ENCODE assay signal across 8 mouse cellular contexts in the genomic region with DNA sequence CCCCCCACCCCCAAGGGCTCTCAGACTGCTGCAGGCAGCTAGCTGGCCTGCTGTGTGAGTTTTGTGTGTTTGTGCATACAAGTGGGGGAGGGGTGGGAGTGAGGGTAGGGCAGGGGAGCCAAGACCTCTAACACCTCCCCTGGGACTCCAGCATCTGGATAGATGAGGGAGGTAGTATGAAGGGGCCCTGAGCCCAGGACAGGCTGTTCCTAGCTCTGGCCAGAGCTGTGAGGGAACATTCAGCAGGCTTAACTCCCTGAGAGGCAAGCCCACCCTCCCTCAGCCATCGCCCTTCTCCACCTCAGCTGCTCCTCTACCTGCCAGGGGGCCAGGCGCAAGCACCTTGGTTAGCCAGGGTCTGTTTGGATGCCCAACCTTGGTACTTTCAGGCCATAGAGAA. TPM values are rescaled to one million over a fixed set of nuclear protein-coding genes. Genes with fewer than 3 reads are reported as not detected.
DNase-seq lines count a peak whose midpoint lies in the region; ATAC-seq lines count a peak whose summit lies in the region.

No protein-coding gene starts in this region.

- peak overlapping the region; percentile 19; the same call in 1 of the 2 replicates for H3K9ac ChIP-seq in hindbrain, embryonic 13.5 days
- no peak overlapping the region for H3K9ac ChIP-seq in hindbrain, embryonic 14.5 days
- no peak overlapping the region for H3K9ac ChIP-seq in limb, embryonic 15.5 days
- no peak overlapping the region for H3K9ac ChIP-seq in forebrain, embryonic 13.5 days

- H3K4me1 ChIP-seq in hindbrain, embryonic 13.5 days (replicated peaks): peaks cover 32% of the 10 kb centered on the region
- H3K4me1 ChIP-seq in hindbrain, embryonic 14.5 days (replicated peaks; ENCODE audit: control insufficient read depth, insufficient read depth, low read length): no peaks in the 10 kb centered on the region; the same call in 1 of the 2 replicates
- H3K4me1 ChIP-seq in brown adipose tissue, adult 24 weeks (ENCODE audit: control insufficient read depth, insufficient read depth, insufficient read length, low read length): peaks cover 13% of the 10 kb centered on the region
- peaks cover 44% of the 10 kb centered on the region for H3K4me1 ChIP-seq in limb, embryonic 15.5 days
- peaks cover 3% of the 10 kb centered on the region; the same call in 1 of the 2 replicates for H3K4me1 ChIP-seq in forebrain, embryonic 13.5 days

- H3K27me3 ChIP-seq in hindbrain, embryonic 13.5 days: no peaks in the 10 kb centered on the region
- H3K27me3 ChIP-seq in hindbrain, embryonic 14.5 days (ENCODE audit: control insufficient read depth, insufficient read depth, low read length): no peaks in the 10 kb centered on the region
- H3K27me3 ChIP-seq in limb, embryonic 15.5 days: no peaks in the 10 kb centered on the region
- no peaks in the 10 kb centered on the region for H3K27me3 ChIP-seq in forebrain, embryonic 13.5 days

- no peak overlapping the region for H3K27ac ChIP-seq in hindbrain, embryonic 13.5 days
- H3K27ac ChIP-seq in hindbrain, embryonic 14.5 days: no peak overlapping the region
- peak overlapping the region; percentile 80 for H3K27ac ChIP-seq in brown adipose tissue, adult 24 weeks (replicated peaks; ENCODE audit: low read depth, low read length)
- H3K27ac ChIP-seq in limb, embryonic 15.5 days: peak overlapping the region; percentile 75
- no peak overlapping the region for H3K27ac ChIP-seq in forebrain, embryonic 13.5 days

- no peaks in the 10 kb centered on the region for H3K9me3 ChIP-seq in hindbrain, embryonic 13.5 days
- H3K9me3 ChIP-seq in hindbrain, embryonic 14.5 days (ENCODE audit: control insufficient read depth, low read length): no peaks in the 10 kb centered on the region
- H3K9me3 ChIP-seq in limb, embryonic 15.5 days: no peaks in the 10 kb centered on the region
- H3K9me3 ChIP-seq in forebrain, embryonic 13.5 days (replicated peaks): no peaks in the 10 kb centered on the region

- no peak overlapping the region for H3K4me3 ChIP-seq in hindbrain, embryonic 13.5 days
- no peak overlapping the region for H3K4me3 ChIP-seq in hindbrain, embryonic 14.5 days (replicated peaks; ENCODE audit: low read length)
- no peak overlapping the region for H3K4me3 ChIP-seq in brown adipose tissue, adult 24 weeks (ENCODE audit: insufficient read depth, low read depth, low read length)
- H3K4me3 ChIP-seq in limb, embryonic 15.5 days: no peak overlapping the region
- H3K4me3 ChIP-seq in forebrain, embryonic 13.5 days: no peak overlapping the region

- H3K4me2 ChIP-seq in hindbrain, embryonic 13.5 days: no peak overlapping the region
- H3K4me2 ChIP-seq in hindbrain, embryonic 14.5 days (replicated peaks): no peak overlapping the region
- H3K4me2 ChIP-seq in limb, embryonic 15.5 days: no peak overlapping the region
- H3K4me2 ChIP-seq in forebrain, embryonic 13.5 days: no peak overlapping the region

- 82% methylated on average over 2 of the region's 2 CpGs for WGBS in hindbrain, embryonic 13.5 days
- 90% methylated on average over 2 of the region's 2 CpGs for WGBS in hindbrain, embryonic 14.5 days
- WGBS in limb, embryonic 15.5 days: 70% methylated on average over 2 of the region's 2 CpGs
- WGBS in forebrain, embryonic 13.5 days: 91% methylated on average over 2 of the region's 2 CpGs

- no peak for ATAC-seq in hindbrain, embryonic 13.5 days (ENCODE audit: low FRiP score)
- ATAC-seq in hindbrain, embryonic 14.5 days (ENCODE audit: low FRiP score): no peak
- ATAC-seq in limb, embryonic 15.5 days (ENCODE audit: insufficient number of reproducible peaks, low FRiP score, low TSS enrichment, low read depth): no peak
- no peak for ATAC-seq in forebrain, embryonic 13.5 days

- no peak for DNase-seq in hindbrain, embryonic 14.5 days (ENCODE audit: low spot score)
- DNase-seq in heart, adult 9 months (ENCODE audit: low spot score in 2 of 2): peak; percentile 56 to 84
- no peak for DNase-seq in natural killer cell, adult 2 months (ENCODE audit: low spot score in 2 of 2)
- DNase-seq in right cerebral cortex, adult 18-20 months: no peak

- H3K36me3 ChIP-seq in hindbrain, embryonic 13.5 days: no peaks in the 10 kb centered on the region
- no peaks in the 10 kb centered on the region for H3K36me3 ChIP-seq in hindbrain, embryonic 14.5 days (replicated peaks; ENCODE audit: control insufficient read depth, insufficient read depth)
- no peaks in the 10 kb centered on the region for H3K36me3 ChIP-seq in limb, embryonic 15.5 days
- no peaks in the 10 kb centered on the region for H3K36me3 ChIP-seq in forebrain, embryonic 13.5 days (ENCODE audit: poor library complexity, severe bottlenecking)

RNA-seq across cellular contexts. Expression of gene Ppif, which starts 15.0 kb away (rescaled TPM):
- 28.0 and 32.0 TPM in 2 replicates for polyA plus RNA-seq in hindbrain, embryonic 13.5 days (2015; fragmentation: Nextera tagmentation; extraction: Ambion mirVana)
- polyA plus RNA-seq in hindbrain, embryonic 14.5 days (2014; fragmentation: Nextera tagmentation; extraction: Ambion mirVana): 29.5 and 31.8 TPM in 2 replicates
- 67.7 and 79.0 TPM in 2 replicates for polyA plus RNA-seq in brown adipose tissue, adult 24 weeks (2012; ENCODE audit: insufficient read depth, insufficient read length, missing spikeins)
- 26.4 and 32.1 TPM in 2 replicates for polyA plus RNA-seq in limb, embryonic 15.5 days (2015; fragmentation: Nextera tagmentation; extraction: Ambion mirVana)
- 22.8 and 29.5 TPM in 2 replicates for polyA plus RNA-seq in forebrain, embryonic 13.5 days (2015; fragmentation: Nextera tagmentation; extraction: Ambion mirVana)

RNA-seq across cellular contexts. Expression of gene Zcchc24, which starts 59.9 kb away (rescaled TPM):
- 11.9 and 12.2 TPM in 2 replicates for polyA plus RNA-seq in hindbrain, embryonic 13.5 days (2015; fragmentation: Nextera tagmentation; extraction: Ambion mirVana)
- 18.5 and 19.0 TPM in 2 replicates for polyA plus RNA-seq in hindbrain, embryonic 14.5 days (2014; fragmentation: Nextera tagmentation; extraction: Ambion mirVana)
- polyA plus RNA-seq in brown adipose tissue, adult 24 weeks (2012; ENCODE audit: insufficient read depth, insufficient read length, missing spikeins): 29.0 and 42.1 TPM in 2 replicates
- 31.6 and 35.4 TPM in 2 replicates for polyA plus RNA-seq in limb, embryonic 15.5 days (2015; fragmentation: Nextera tagmentation; extraction: Ambion mirVana)
- 5.8 and 6.6 TPM in 2 replicates for polyA plus RNA-seq in forebrain, embryonic 13.5 days (2015; fragmentation: Nextera tagmentation; extraction: Ambion mirVana)

Comparison
In these comparisons a context has a peak if more than half of its experiments do, and no peak if none do; other contexts are left out.
1. H3K27ac ChIP-seq: peak in brown adipose tissue, adult 24 weeks (single experiment) and limb, embryonic 15.5 days (single experiment); none in hindbrain, embryonic 13.5 days (single experiment), hindbrain, embryonic 14.5 days (single experiment) and forebrain, embryonic 13.5 days (single experiment).
2. DNase-seq: peak in heart, adult 9 months (2 of 2); none in hindbrain, embryonic 14.5 days (single experiment), natural killer cell, adult 2 months (0 of 2) and right cerebral cortex, adult 18-20 months (single experiment).